In the genomic region with DNA sequence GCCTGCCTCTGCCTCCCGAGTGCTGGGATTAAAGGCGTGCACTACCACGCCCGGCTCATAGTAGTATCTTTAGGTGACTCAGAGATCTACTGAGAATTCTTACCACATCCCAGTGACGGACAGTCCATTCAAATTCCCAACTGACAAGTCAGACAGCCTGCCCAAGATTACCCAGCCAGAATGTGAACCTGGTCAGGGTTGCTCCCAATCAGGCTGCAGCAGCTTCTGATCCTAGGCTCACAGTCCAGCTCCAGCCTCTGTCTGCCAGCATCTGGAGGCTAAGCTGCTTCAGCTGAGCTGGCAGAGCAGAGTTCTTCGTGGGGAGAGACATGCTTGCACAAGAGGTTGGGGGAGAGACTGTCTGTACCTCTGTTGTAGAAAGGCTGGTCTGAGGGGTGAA, we compare ENCODE assay signal across 19 mouse cellular contexts. TPM values are rescaled to one million over a fixed set of nuclear protein-coding genes. Genes with fewer than 3 reads are reported as not detected.
DNase-seq lines count a peak whose midpoint lies in the region; ATAC-seq lines count a peak whose summit lies in the region.
"Had no signal": no experiment of that assay in that cellular context is flagged by ENCODE, and none has a peak within 500 bp of the region (broad histone marks: within the 10 kb centered on the region; RNA-seq: fewer than 3 reads in every experiment).

No protein-coding gene starts in this region.

- no peak overlapping the region for H3K4me2 ChIP-seq in lung, embryonic 15.5 days
- no peak overlapping the region for H3K4me2 ChIP-seq in stomach, embryonic 16.5 days (ENCODE audit: low read depth, low read length)
- H3K4me2 ChIP-seq: stomach, embryonic 15.5 days had no signal

- no peaks in the 10 kb centered on the region for H3K9me3 ChIP-seq in lung, embryonic 15.5 days
- no peaks in the 10 kb centered on the region for H3K9me3 ChIP-seq in stomach, embryonic 16.5 days (replicated peaks; ENCODE audit: control insufficient read depth, low read length)
- H3K9me3 ChIP-seq: embryonic facial prominence, embryonic 13.5 days; forebrain, embryonic 12.5 days; limb, embryonic 13.5 days; neural tube, embryonic 13.5 days; stomach, embryonic 15.5 days had no signal

- no peak overlapping the region for H3K9ac ChIP-seq in lung, embryonic 15.5 days
- no peak overlapping the region for H3K9ac ChIP-seq in stomach, embryonic 16.5 days (ENCODE audit: low read length)
- H3K9ac ChIP-seq: embryonic facial prominence, embryonic 13.5 days; forebrain, embryonic 12.5 days; limb, embryonic 13.5 days; neural tube, embryonic 13.5 days; stomach, embryonic 15.5 days had no signal

- peak; percentile 56 to 86 for DNase-seq in adrenal gland, adult (ENCODE audit: inconsistent age in 2 of 2, low spot score in 1 of 2)
- DNase-seq in adrenal gland, postnatal 4 days (ENCODE audit: low spot score in 2 of 2), result no peak
- DNase-seq in lung, postnatal 4 days, result no peak
- DNase-seq in fibroblast of lung, adult 2 months (ENCODE audit: low read depth), result peak; percentile 57
- DNase-seq in cerebellum, postnatal 25 days, result no peak
- DNase-seq in thymus, postnatal 36 days, result no peak
- DNase-seq: layer of hippocampus, postnatal 36 days; thymus, postnatal 4 days had no signal

- no peaks in the 10 kb centered on the region for H3K27me3 ChIP-seq in lung, embryonic 15.5 days
- H3K27me3 ChIP-seq in stomach, embryonic 16.5 days (ENCODE audit: control insufficient read depth, insufficient read depth, low read length), result no peaks in the 10 kb centered on the region
- H3K27me3 ChIP-seq: embryonic facial prominence, embryonic 13.5 days; forebrain, embryonic 12.5 days; limb, embryonic 13.5 days; neural tube, embryonic 13.5 days; stomach, embryonic 15.5 days had no signal

- ATAC-seq in lung, embryonic 15.5 days (ENCODE audit: borderline replicate concordance, extremely low read depth, low FRiP score, low TSS enrichment), result no peak
- no peak for ATAC-seq in stomach, embryonic 16.5 days (ENCODE audit: insufficient read depth, low FRiP score)

- 79% methylated on average over 6 of the region's 6 CpGs for WGBS in lung, embryonic 15.5 days
- WGBS in stomach, embryonic 16.5 days, result 80% methylated on average over 6 of the region's 6 CpGs

- H3K36me3 ChIP-seq in lung, embryonic 15.5 days, result no peaks in the 10 kb centered on the region
- no peaks in the 10 kb centered on the region for H3K36me3 ChIP-seq in stomach, embryonic 16.5 days (ENCODE audit: control insufficient read depth, insufficient read depth, low read length)
- H3K36me3 ChIP-seq: embryonic facial prominence, embryonic 13.5 days; forebrain, embryonic 12.5 days; limb, embryonic 13.5 days; neural tube, embryonic 13.5 days; stomach, embryonic 15.5 days had no signal

- peaks cover 6% of the 10 kb centered on the region for H3K4me1 ChIP-seq in lung, embryonic 15.5 days
- H3K4me1 ChIP-seq in stomach, embryonic 16.5 days (ENCODE audit: control insufficient read depth, insufficient read depth, low read length), result peaks cover 5% of the 10 kb centered on the region; the same call in 1 of the 2 replicates
- H3K4me1 ChIP-seq: embryonic facial prominence, embryonic 13.5 days; limb, embryonic 13.5 days had no signal

- H3K27ac ChIP-seq in lung, embryonic 15.5 days, result 0 out of 2 replicates have a peak overlapping the region, but pooled peaks have one; percentile 20
- peak overlapping the region; percentile 38; the same call in 1 of the 2 replicates for H3K27ac ChIP-seq in stomach, embryonic 16.5 days (ENCODE audit: low read length)
- H3K27ac ChIP-seq: forebrain, embryonic 12.5 days; stomach, embryonic 15.5 days had no signal

- H3K4me3 ChIP-seq in lung, embryonic 15.5 days, result no peak overlapping the region
- H3K4me3 ChIP-seq in stomach, embryonic 16.5 days (replicated peaks; ENCODE audit: low read length), result no peak overlapping the region
- H3K4me3 ChIP-seq: forebrain, embryonic 12.5 days; limb, embryonic 13.5 days; neural tube, embryonic 13.5 days; stomach, embryonic 15.5 days had no signal

RNA-seq across cellular contexts. Expression of a gene that starts 26.2 kb away (rescaled TPM):
- 100 to 1,000 TPM; 168 to 172 TPM for total RNA-seq in adrenal gland, postnatal 4 days (2021)
- polyA plus RNA-seq in lung, embryonic 15.5 days (2015; fragmentation: Nextera tagmentation; extraction: Ambion mirVana), result 61.0 and 61.7 TPM in 2 replicates
- polyA plus RNA-seq in stomach, embryonic 16.5 days (2015; fragmentation: Nextera tagmentation; extraction: Ambion mirVana), result 37.9 and 44.6 TPM in 2 replicates

RNA-seq across cellular contexts. Expression of a gene that starts 30.9 kb away (rescaled TPM):
- 10 to 100 TPM; 35.8 to 39.6 TPM for total RNA-seq in adrenal gland, postnatal 4 days (2021)
- 19.9 and 20.2 TPM in 2 replicates for polyA plus RNA-seq in lung, embryonic 15.5 days (2015; fragmentation: Nextera tagmentation; extraction: Ambion mirVana)
- polyA plus RNA-seq in stomach, embryonic 16.5 days (2015; fragmentation: Nextera tagmentation; extraction: Ambion mirVana), result 6.8 and 7.8 TPM in 2 replicates
- total RNA-seq: hematopoietic stem cell, adult 5-6 weeks had no signal
- polyA plus RNA-seq: macrophage had no signal

RNA-seq across cellular contexts. Expression of a gene that starts 50.0 kb away (rescaled TPM):
- not detected for total RNA-seq in adrenal gland, postnatal 4 days (2021)
- polyA plus RNA-seq in lung, embryonic 15.5 days (2015; fragmentation: Nextera tagmentation; extraction: Ambion mirVana), result not detected in 2 replicates
- not detected in 2 replicates for polyA plus RNA-seq in stomach, embryonic 16.5 days (2015; fragmentation: Nextera tagmentation; extraction: Ambion mirVana)
- total RNA-seq: heart, adult 8-10 months; hematopoietic stem cell, adult 5-6 weeks; layer of hippocampus, postnatal 36 days had no signal
- polyA plus RNA-seq: embryonic facial prominence, embryonic 13.5 days; forebrain, embryonic 12.5 days; intestine, embryonic 14.5 days; limb, embryonic 13.5 days; macrophage; neural tube, embryonic 13.5 days; stomach, embryonic 15.5 days had no signal

Comparison
In these comparisons a context has a peak if more than half of its experiments do, and no peak if none do; other contexts are left out.
1. DNase-seq: peak in adrenal gland, adult (2 of 2) and fibroblast of lung, adult 2 months (single experiment); none in adrenal gland, postnatal 4 days (0 of 2), lung, postnatal 4 days (0 of 2), cerebellum, postnatal 25 days (0 of 2) and thymus, postnatal 36 days (0 of 2).